Mouse (Mus musculus): ENCODE data around the gene Clic6. TPM values are rescaled to one million over a fixed set of nuclear protein-coding genes. Genes with fewer than 3 reads are reported as not detected.
A peak's percentile ranks its signal among the peaks of the same experiment; 100 is the strongest.

Gene Clic6
- polyA plus RNA-seq, 1 experiment, result 2.1 TPM

DNA sequence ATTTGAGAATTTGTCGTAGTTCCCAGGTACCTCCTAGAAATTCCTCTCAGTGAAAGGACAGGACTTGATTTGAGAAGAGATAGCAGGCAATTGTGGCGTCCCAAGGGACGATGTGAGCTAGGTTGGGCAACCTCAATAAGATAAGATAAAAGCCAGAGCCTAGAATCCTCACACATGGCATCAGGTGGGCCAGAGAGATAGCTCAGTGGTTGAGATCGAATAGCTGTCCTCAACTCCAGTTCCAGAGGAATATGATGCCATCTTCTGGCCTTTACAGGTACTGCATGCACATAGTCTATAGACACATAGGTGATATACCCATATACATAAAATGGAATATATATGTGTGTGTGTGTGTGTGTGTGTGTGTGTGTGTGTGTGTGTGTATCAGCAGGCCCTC, 2.0 kb downstream of the Clic6 start:
- Histone ChIP-seq H3K4me1 (ENCODE audit: control insufficient read depth, insufficient read depth, insufficient read length, low read length) (peaks cover 5% of the 10 kb centered on the region; the same call in 1 of the 2 replicates), H3K36me3 (ENCODE audit: control insufficient read depth, insufficient read depth, low read length) (no peaks in the 10 kb centered on the region), H3K27ac (ENCODE audit: insufficient read depth, low read depth, low read length) (no peak overlapping the region), H3K27me3 (ENCODE audit: control insufficient read depth, insufficient read depth, low read length) (no peaks in the 10 kb centered on the region), H3K4me3 (ENCODE audit: low read depth, low read length) (no peak overlapping the region)
- WGBS, result 34% methylated on average over 4 of the region's 4 CpGs
- TF ChIP-seq CTCF (IDR thresholded peaks at IDR 0.05; ENCODE audit: extremely low read depth, insufficient read length, insufficient replicate concordance, low read depth, low read length) (peak; percentile 14; the same call in 1 of the 2 replicates), POLR2A (IDR thresholded peaks at IDR 0.05; ENCODE audit: low read depth, low read length) (no peak)

DNA sequence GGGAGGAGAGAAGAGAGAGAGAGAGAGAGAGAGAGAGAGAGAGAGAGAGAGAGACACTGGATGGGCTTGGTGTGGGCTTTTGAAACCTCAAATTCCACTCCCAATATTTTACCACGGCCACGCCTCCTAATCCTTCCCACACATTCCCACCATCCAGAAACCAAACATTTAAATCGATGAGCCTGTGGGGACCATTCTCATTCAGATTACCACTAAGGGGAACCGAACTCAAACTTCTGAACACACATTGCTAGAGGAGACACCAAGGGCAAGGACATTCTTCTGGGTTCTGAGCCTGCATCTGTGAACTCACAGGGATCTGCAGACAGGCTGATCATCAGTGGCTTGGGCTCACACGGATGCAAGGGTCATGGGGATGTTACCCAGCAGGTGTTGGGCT, 2.9 kb downstream of the Clic6 start:
- no peak overlapping the region for H3K27ac ChIP-seq (ENCODE audit: insufficient read depth, low read depth, low read length)
- WGBS, result 92% methylated on average over 5 of the region's 5 CpGs

DNA sequence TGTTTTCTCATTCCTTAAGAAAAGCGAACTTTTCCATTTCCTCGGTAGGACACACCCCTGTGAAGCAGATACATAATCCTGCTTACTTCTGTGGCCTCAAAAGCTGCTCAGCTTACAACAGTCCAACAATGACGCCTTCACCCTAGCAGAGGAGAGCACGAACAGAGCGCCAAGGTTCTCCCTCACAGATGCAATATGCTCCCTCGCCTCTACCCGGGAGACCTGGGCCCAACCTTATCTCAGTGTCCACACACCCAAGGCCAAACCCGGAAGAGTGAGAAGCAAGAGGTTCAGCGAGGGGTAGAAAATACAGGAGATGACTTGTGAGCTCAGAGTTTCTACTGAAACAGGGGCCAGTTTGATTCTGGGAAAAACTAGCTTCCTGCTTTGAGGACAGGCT, 3.8 kb downstream of the Clic6 start:
- H3K27me3 ChIP-seq (ENCODE audit: control insufficient read depth, insufficient read depth, low read length), result no peaks in the 10 kb centered on the region
- TF ChIP-seq CTCF (IDR thresholded peaks at IDR 0.05; ENCODE audit: extremely low read depth, insufficient read length, insufficient replicate concordance, low read depth, low read length) (no peak), POLR2A (IDR thresholded peaks at IDR 0.05; ENCODE audit: low read depth, low read length) (no peak)
- WGBS, result 45% methylated on average over 9 of the region's 9 CpGs
- no peaks in the 10 kb centered on the region for H3K36me3 ChIP-seq (ENCODE audit: control insufficient read depth, insufficient read depth, low read length)
- peaks cover 10% of the 10 kb centered on the region; the same call in 1 of the 2 replicates for H3K4me1 ChIP-seq (ENCODE audit: control insufficient read depth, insufficient read depth, insufficient read length, low read length)
- no peak overlapping the region for H3K27ac ChIP-seq (ENCODE audit: insufficient read depth, low read depth, low read length)
- H3K4me3 ChIP-seq (ENCODE audit: low read depth, low read length), result no peak overlapping the region

More for the DNA sequence above, 2.9 kb downstream of the Clic6 start:
- TF ChIP-seq CTCF (IDR thresholded peaks at IDR 0.05; ENCODE audit: extremely low read depth, insufficient read length, insufficient replicate concordance, low read depth, low read length) (no peak), POLR2A (IDR thresholded peaks at IDR 0.05; ENCODE audit: low read depth, low read length) (no peak)
- Histone ChIP-seq H3K27me3 (ENCODE audit: control insufficient read depth, insufficient read depth, low read length) (no peaks in the 10 kb centered on the region), H3K4me3 (ENCODE audit: low read depth, low read length) (no peak overlapping the region), H3K4me1 (ENCODE audit: control insufficient read depth, insufficient read depth, insufficient read length, low read length) (peaks cover 6% of the 10 kb centered on the region; the same call in 1 of the 2 replicates), H3K36me3 (ENCODE audit: control insufficient read depth, insufficient read depth, low read length) (no peaks in the 10 kb centered on the region)

DNA sequence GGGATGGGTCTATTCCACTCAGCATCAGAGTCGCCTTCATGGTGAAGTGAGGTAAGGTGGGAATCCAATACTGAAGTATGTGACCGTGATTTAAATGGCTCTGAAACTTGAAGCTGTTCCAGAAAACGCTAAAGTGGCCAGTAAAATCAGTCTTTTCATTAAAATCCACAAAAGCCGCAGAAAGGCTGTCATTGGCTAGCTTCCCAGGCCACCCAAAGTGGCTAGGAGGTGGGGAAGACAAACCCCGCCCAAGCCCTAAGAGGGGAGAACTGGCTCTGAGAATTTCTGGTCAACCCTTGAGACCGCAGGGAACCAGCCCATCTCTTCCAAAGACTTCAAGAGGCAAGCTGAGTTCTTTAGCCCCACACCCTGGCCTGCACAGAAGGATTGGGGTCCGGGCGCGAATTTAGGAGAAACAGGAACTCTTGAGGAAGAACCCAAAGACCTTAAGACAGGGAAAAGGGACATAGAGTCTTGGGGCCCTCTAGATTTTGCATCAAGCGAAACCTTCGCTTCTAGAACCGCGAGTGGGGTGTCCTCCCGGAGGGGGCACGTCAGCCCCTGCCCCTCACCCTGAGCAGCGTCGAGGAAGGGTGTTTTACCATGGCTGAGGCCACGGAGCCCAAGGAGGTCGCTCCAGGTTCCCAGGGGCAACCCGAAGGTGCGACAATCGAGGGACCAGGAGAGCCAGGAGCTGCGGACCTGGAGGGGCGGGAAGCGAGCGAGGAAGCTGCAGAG, 12.5 kb downstream of the Clic6 start:
- 9% methylated on average over 26 of the region's 26 CpGs for WGBS
- H3K27me3 ChIP-seq (ENCODE audit: control insufficient read depth, insufficient read depth, low read length), result peaks cover 7% of the 10 kb centered on the region; the same call in 1 of the 2 replicates
- peaks cover 27% of the 10 kb centered on the region for H3K4me1 ChIP-seq (ENCODE audit: control insufficient read depth, insufficient read depth, insufficient read length, low read length)
- peak overlapping the region; percentile 80 for H3K4me3 ChIP-seq (ENCODE audit: low read depth, low read length)
- H3K36me3 ChIP-seq (ENCODE audit: control insufficient read depth, insufficient read depth, low read length), result no peaks in the 10 kb centered on the region
- no peak for TF ChIP-seq CTCF (IDR thresholded peaks at IDR 0.05; ENCODE audit: extremely low read depth, insufficient read length, insufficient replicate concordance, low read depth, low read length)
- H3K27ac ChIP-seq (ENCODE audit: insufficient read depth, low read depth, low read length), result no peak overlapping the region

DNA sequence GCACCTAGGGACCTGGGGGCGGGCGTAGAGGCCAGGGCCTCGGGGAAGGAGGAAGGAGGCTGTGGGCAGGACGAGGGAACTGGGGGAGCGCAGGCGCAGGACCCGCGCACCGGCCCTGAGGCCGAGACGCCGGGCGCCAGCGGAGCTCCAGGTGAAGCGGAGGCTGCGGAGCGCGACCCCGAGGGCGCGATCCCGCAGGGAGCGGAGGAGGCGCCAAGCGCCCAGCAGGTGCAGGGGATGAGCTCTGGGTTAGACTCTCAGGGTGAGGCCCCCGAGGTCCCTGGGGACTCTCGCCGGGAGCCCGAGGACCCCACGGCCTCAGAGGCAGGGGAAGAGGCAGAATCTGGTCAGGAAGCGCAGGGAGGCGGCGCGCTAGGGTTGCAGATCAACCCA, 13.0 kb downstream of the Clic6 start:
- Histone ChIP-seq H3K4me3 (ENCODE audit: low read depth, low read length) (peak overlapping the region; percentile 80), H3K27ac (ENCODE audit: insufficient read depth, low read depth, low read length) (no peak overlapping the region), H3K4me1 (ENCODE audit: control insufficient read depth, insufficient read depth, insufficient read length, low read length) (peaks cover 24% of the 10 kb centered on the region), H3K36me3 (ENCODE audit: control insufficient read depth, insufficient read depth, low read length) (no peaks in the 10 kb centered on the region), H3K27me3 (ENCODE audit: control insufficient read depth, insufficient read depth, low read length) (peaks cover 7% of the 10 kb centered on the region; the same call in 1 of the 2 replicates)
- TF ChIP-seq POLR2A (IDR thresholded peaks at IDR 0.05; ENCODE audit: low read depth, low read length) (peak; percentile 44; the same call in 1 of the 2 replicates), CTCF (IDR thresholded peaks at IDR 0.05; ENCODE audit: extremely low read depth, insufficient read length, insufficient replicate concordance, low read depth, low read length) (no peak)
- WGBS, result under 1% methylated on average over 34 of the region's 34 CpGs

DNA sequence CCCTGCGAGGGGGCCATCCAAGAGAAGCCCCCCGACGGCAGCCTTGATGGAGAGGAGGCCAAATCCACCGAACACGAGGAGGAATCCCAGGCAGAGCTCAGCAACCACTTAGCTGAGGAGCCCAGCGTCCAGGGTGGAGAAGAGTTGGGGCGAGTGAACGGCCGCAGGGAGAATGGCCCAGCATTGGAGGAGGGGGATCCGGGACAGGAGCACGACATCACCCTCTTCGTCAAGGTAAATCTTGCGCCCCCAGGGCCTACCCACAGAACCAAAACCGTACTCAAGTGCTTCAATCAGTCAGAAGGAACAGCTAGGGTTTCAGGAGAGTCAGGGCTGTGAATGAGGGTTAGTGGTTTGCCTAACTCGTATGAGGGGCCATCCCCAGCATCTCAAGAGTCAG, 13.8 kb downstream of the Clic6 start:
- 10% methylated on average over 15 of the region's 15 CpGs for WGBS
- peaks cover 22% of the 10 kb centered on the region for H3K4me1 ChIP-seq (ENCODE audit: control insufficient read depth, insufficient read depth, insufficient read length, low read length)
- H3K27me3 ChIP-seq (ENCODE audit: control insufficient read depth, insufficient read depth, low read length), result peaks cover 7% of the 10 kb centered on the region; the same call in 1 of the 2 replicates
- H3K36me3 ChIP-seq (ENCODE audit: control insufficient read depth, insufficient read depth, low read length), result no peaks in the 10 kb centered on the region
- TF ChIP-seq CTCF (IDR thresholded peaks at IDR 0.05; ENCODE audit: extremely low read depth, insufficient read length, insufficient replicate concordance, low read depth, low read length), result no peak
- TF ChIP-seq POLR2A (IDR thresholded peaks at IDR 0.05; ENCODE audit: low read depth, low read length), result no peak
- peak overlapping the region; percentile 80 for H3K4me3 ChIP-seq (ENCODE audit: low read depth, low read length)
- H3K27ac ChIP-seq (ENCODE audit: insufficient read depth, low read depth, low read length), result no peak overlapping the region

DNA sequence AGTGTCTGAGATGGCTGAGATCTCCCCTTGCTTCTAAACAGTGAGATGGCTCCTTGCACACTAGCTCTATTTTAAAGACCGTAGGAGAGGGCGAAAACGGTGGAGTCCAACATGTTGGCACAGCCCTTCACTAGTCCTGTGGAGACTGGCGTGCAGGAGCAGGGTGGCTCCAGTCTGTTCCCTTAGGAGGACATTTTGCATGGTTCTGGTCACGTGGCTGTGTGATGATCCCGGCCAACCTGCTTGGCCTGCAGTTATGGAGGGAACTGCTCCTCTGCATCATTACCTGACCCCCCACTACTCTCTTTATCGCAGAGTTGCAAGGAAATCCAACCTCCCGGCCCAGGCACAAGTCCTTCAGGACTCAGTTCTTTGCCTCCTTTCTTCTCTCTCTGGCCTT, 15.0 kb downstream of the Clic6 start:
- WGBS, result 29% methylated on average over 8 of the region's 8 CpGs
- Histone ChIP-seq H3K27ac (ENCODE audit: insufficient read depth, low read depth, low read length) (peak overlapping the region; percentile 64; the same call in 1 of the 2 replicates), H3K4me3 (ENCODE audit: low read depth, low read length) (peak overlapping the region; percentile 16)

More for the DNA sequence above, 15.0 kb downstream of the Clic6 start:
- H3K4me1 ChIP-seq (ENCODE audit: control insufficient read depth, insufficient read depth, insufficient read length, low read length), result peaks cover 17% of the 10 kb centered on the region
- H3K27me3 ChIP-seq (ENCODE audit: control insufficient read depth, insufficient read depth, low read length), result peaks cover 7% of the 10 kb centered on the region; the same call in 1 of the 2 replicates
- TF ChIP-seq POLR2A (IDR thresholded peaks at IDR 0.05; ENCODE audit: low read depth, low read length), result no peak
- TF ChIP-seq CTCF (IDR thresholded peaks at IDR 0.05; ENCODE audit: extremely low read depth, insufficient read length, insufficient replicate concordance, low read depth, low read length), result no peak
- H3K36me3 ChIP-seq (ENCODE audit: control insufficient read depth, insufficient read depth, low read length), result no peaks in the 10 kb centered on the region
